Mouse (Mus musculus) retina, postnatal 1 day (tissue): ENCODE results near the gene Gp1bb.
A peak's percentile ranks its signal among the peaks of the same experiment; 100 is the strongest.

Experiments
- DNase-seq: peaks from one replicate; pipeline ENCODE4 v3.0.0-alpha.2; 2012

Gene Gp1bb

DNA sequence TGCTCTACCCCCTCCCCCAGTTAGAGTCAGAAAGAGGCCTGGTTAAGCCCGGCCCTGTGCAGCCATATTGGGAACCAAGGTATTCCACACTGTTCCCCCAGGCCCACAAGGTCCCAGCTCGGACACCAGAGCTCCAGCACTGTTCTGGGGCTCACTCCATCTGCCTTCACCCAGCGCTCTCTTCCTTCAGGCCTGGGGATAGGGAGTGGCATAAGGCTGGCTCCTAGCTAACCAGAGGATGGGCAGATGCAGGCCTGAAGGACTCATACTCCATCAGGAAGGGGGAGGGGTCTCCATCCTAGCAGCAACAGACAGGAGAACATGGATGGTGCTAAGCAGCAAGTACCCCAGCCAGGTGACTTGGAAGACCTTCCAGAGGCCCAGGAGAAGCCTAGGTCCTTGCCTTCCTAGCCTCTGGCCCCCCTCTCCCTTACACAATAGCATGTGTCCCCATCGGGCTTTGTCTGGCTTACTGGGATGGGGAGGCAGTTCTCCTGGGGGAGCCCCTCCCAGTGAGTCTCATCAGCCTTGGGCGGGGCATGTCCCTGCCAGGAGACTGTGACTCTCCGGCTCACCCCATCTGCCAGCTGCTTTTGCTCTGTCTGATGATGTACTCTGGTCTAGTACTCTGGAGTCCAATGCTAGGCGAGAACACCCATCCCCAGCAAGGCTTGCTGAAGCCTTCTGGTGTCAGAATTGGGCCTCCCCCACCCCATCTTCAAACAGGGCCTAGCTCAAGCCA is 6.2 kb upstream of the Gp1bb start:
- DNase-seq: no peak

DNA sequence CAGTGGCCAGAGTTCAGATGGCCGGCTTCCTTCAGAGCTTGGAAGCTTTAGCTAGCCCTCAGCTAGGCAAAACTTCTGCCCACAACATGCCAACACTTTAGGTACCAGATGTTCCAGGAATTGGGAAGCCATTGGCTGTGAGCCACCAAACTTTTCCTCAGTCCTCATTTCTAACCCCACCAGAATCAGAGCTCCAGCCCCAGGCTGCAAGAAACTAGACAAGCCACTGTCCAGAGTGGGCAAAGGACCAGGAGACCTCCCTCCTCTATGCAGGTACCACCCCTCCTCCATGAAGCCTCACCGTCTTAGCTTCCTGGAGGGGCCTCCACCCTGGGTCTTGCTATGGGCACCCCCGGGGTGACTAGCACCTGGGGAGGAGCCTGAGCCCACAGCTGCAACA is 5.0 kb upstream of the Gp1bb start:
- DNase-seq: no peak

DNA sequence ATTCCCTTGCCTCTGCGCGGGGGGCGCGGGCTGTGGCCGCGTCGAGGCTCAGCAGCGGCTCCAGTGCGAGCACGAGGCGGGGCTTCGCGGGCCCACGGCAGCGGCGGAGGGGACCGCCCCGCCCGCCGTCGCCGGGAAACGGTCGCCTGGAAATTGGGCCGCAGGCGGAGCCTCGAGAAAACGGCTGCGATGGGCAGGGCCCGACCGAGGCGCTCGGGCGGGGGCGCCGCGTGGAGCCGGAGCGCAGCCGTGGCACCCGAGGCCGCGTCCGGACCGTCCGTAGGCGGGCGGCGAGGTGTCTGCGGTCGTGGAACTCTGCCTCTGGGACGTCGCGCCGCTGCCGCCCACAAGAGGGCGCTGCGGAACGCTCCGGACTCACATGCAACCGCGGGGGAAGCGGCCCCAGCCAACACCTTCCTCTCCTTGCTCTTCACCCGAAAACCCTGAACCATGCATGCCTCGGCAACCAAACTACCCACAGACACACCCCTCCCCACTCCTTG is 4.2 kb upstream of the Gp1bb start, which contains the start of gene Gm49601:
Gene Gm49601 (minus strand): TSS at position 52 of the 503 bp plus-strand sequence.
- DNase-seq: peak; percentile 91

DNA sequence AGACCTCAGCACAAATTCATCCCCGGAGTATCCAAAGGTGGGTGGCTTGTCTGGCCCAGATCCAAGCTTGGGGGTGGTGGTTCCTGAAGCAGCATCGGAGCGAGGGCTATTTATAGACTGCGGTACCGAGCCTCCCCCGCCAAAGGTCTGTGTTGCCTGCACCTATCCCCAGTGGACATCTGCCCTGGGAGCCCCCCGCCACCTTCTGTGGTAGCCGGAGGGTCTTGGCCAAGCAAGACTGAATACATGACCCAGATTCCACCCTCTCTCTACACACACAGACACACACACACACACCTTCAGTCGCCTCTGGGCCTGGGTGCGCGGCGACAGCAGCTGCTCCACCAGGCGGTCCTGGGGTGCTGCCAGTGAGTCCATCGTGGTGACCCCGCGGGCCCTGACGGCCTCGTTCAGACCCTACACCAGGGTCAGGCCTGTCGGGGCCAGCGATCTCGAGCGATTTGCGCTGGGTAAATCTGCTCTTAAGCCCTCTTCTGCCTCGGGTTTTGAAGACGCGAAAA is 3.6 kb upstream of the Gp1bb start:
- DNase-seq: no peak

DNA sequence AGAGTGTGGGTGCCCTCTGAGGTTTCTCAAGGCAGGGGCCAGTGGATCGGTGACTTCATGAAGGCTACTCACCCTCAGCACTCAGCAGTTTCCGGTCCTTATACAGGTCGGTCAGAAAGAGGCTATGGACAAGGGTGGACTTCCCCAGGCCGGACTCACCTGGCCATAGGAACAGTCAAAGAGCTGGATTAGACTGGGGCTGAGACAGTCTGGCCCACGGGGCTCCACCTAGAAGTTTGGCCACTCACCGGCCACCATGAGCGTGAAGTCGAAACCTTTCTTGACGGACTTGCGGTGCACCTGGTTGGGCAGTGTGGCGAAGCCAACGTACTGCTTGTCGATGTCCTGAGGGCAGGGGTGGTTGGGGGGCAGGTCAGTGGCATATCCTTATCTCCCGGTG is 2.9 kb upstream of the Gp1bb start:
- no peak for DNase-seq

DNA sequence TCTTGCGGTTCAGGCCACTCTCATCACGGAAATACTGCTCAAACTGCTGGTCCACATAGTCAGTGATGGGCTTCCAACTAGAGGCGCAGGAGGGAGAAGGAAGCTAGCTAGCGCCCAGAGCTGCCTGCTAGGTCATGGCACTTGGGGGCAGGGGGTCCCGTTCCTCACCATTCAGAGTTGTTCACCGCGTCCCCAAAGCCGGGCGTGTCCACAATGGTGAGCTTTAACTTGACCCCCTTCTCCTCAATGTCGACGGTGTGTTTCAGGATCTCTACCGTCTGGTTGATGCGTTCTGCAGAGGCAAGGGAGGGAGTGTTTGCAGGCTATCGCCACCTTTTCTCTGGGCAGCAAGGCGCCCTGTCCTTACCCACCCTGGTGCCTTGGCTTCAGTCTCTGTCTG is 2.4 kb upstream of the Gp1bb start:
- no peak for DNase-seq

DNA sequence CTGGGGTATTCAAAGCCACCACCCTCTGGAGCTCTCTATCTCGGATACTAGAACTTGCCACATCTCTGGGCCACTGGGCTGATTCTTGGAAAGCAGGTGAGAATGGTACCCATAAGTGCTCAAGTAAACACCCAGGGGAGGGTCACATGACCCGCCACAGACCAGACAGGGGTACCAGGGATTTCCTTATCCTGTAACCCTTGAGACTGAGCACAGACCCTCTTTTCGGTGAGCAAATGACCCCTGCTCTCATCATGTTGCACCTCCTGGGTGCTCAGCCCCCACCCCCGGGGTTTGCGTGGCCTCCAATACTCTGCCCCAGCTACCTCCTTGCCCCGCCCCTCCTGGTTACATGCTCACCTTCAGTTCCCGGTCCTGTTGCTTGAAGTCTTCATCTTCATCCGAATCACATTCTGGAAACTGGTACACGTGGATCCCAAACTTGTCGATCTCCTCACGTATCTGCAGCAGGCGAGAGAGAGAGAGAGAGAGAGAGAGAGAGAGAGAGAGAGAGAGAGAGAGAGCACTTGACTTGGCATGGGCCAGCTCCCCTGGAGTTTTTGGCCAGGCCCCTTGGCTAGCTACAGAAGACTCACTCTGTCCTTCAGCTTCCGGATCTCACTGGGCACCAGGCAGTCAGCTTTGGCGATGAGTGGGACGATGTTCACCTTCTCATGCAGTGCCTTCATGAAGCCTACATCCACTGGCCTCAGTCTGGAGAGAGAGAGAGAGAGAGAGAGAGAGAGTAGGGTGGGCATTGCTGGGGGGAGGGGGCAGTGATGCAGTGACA is 1.7 kb upstream of the Gp1bb start:
- DNase-seq: no peak

DNA sequence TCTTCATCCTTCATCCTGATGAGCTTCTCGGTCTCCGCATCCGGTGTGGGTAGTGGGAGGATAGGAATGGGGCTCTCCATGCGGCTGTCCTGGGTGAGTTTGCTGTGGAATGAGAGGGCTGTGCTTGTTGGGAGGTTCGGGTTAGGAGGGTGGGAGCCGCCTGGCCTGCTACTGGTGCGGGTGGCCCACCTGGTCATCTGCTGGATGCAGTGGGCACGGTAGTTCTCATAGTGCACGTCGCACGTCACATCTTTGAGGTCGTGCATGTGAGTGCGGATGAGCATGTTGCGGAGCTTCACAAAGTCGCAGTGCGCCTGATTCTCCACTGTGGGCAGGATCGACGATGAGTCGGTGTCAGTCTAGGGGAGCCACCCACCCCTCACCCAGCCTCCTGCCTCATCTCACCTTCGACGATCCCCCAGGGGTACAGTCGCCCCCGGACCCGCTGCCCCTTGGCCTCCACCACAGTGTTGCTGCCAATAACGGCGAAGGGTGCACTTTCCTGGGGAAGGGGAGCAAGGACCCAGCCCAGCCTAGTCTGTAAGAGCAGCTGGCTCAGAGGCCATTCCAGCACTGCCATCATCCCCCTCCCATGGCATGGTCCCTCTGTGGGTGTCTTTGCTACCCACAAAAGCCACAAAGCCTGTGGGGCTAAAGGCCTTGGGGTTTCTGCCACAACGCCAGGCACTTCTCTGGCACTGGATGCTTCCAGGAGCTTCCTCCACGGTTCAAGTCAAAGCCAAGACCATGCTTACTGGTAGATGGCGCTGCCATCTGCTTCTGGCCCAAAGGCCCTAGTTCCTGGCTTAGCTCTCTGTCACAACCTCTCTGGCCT is 930 bp upstream of the Gp1bb start:
- no peak for DNase-seq

DNA sequence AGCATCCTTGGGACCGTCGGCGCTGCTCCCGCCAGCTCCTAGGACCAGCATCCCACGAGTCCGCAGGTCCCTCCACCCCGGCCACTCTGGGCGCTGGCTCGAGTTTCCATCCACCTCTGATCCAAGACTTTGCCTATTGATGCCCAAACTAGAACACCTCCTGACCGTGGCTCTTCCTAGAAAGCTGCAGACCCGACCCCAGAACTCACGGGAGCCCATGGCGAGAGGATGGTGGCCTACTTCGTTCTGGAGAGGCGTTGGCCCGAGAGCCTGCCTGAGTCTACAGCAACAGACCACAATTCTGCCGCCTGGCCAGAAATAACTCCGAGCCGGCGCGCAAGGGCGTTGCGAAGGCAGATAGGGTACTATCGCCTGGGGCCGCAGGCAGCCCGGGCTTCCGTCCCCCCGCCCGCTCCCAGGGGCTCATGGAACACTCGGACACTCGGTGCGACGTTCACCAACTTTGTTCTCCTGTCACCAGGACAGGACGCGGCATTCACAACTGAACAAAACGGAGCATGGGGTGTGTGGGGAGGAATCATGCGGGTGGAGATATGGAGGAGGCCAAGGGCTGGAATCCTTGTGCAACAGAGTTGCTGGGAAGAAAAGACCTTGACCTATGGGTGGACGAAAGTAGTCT is 721 bp downstream of the Gp1bb start:
- peak; percentile 43 for DNase-seq

DNA sequence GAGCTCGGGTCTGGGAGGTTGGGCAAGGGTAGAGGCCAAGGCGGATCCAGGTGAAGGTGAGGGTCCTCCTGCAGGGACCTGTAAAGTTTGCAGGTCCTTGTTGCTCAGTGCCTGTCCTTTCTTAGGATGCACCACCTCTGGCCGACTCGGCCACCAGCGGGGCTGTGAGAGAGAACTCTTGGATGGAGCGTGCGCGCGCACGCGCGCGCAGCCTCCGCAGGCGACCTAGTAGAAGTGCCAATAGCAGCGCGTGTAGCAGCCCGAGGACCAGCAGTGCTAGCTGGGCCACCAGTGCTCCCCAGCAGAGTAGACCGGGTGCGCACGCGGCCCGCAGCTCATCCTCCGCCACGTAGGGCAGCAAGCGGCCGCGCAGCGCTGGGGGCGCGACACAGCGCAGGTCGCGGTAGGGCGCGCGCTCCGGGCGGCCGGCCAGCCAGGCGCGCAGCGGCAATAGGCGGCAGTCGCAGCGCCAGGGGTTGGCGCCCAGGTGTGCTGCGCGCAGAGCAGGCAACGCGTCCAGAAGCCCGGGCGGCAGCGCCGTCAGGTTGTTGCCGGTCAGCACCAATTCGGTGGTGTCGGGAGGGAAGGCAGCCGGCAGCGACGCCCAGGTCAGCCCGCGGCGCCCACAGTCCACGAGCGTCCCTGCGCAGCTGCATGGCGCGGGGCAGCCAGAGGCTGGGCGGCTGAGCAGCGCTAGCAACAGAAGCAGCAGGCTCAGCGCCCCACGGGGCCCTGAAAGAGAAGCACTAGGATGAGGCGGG is 1.4 kb downstream of the Gp1bb start:
- DNase-seq: peak; percentile 79

DNA sequence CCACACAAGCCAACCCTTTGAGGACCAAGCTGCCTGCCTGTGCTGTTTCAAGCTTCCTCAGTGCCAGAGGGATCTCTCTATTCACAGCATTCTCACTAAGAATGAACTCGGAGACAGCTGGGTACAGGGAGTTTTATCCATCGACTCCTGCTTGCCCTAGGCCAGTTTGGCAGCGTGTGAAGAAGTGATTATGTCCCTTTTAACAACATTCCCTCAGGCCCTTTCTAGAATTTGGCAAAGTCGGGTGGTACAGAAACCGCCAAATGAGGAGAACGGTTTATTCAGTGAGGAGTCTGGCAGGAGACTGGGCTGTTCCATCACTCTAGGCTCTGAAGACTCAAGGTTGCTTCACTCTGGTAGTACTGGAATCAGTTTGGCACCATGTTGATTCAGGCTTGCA is 2.0 kb downstream of the Gp1bb start:
- DNase-seq: no peak

DNA sequence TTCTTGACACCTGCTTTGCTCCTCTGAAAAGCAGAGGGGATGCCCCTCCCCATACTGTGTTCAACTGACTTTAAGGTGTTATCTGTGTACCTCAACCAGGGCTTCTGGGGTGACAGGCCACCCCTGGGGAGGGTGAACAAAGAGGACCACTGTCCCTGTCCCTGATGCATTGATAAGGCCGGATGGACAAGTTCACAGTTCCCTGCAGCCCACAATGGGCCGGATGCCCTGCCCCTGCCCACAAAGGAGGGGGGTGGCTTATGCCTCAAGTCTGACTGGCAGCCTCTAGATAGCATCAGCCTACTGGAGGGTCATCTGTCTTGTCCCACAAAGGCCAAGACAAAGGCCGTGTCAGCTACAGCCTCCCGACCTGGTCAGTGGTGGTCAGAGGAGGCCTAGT is 3.1 kb downstream of the Gp1bb start:
- no peak for DNase-seq

DNA sequence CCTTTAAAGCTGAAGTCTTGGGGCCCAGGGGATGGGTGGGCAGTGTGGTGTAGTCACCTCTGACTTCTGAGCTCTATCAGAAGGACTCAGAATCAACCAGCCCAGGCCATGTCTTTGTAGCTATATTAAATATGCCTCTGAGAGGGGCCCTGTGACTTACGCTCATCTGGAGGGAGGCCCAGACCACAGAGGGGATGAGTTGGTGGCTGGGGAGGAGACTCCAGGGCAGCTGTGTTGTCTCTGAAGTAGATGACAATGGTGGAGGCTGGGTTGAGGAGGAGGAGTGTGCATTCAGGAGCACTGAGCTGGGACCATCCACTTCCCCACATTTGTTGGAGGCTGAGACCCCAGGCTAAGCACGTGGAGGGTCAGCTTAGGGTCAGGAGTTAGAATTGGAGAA is 3.9 kb downstream of the Gp1bb start:
- no peak for DNase-seq

DNA sequence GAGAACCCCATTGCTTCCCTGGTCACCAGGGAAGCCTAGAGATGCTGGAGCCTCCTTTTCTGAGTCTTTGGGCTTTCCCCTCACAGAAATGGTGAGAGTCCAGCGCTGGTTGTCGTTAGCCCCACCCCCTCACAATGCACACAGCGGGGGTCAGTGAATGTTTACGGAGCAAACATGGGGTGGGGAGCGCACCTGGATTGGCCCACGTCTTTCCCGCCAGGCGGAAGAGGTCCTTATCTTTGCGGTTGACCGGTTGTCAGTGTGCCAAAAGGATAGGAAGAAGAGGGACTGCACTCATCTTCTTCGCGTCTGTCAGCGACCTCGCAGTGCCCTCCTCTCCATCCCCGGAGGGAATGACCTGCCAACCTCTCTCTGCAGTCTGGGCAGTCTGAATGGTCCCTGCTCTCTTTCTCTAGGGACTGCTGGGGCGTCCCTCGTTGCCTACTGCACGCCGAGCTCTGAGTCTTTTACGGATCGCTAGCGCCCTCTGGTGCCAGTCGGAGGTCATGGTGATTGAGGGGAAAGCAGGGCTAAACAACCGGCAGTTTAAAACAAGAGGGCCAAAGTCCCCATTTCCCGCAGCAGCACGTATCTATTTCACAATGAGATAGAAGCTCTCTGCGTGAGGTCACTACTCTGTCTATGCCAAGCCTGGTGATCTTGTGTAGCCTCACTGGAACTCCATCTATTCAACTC is 4.7 kb downstream of the Gp1bb start:
- DNase-seq: peak; percentile 91

DNA sequence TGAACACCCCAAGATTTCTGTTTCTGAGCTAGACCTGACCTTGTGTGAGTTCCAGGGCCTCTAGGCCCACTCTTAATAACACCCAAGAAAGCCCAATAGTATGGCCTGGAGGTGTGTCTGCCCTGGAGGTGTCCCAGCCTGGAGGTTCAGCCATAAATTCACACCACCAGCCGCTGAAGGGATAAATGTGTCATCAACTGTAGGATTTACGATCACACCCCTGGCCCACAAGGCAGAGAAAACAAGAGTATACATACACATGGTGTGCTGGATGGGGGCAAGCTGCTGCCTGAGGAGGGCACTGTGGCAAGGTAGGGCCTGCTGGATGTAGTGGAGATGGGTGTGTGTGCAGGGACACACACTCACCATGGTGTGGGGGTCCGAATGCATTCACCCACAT is 8.9 kb downstream of the Gp1bb start:
- DNase-seq: no peak

DNA sequence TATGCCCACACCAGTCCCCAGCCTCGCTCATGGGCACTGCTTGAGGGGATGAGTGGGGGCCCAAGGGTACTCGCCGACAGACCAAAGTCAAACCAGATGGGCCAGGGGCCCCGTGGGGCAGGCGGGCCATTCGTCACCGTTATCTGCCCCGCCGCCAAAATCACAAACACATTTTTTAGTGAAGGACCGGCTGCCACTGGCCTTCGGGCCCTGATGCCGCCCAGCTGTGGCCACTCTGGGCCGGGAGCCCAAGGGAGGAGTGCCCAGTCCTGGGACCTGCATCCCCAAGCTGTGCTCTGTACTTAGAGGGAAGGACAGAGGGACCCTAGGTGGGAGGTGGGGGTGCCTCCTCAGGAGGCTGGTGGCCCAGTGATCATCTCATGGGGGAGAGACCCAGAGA is 10.5 kb downstream of the Gp1bb start:
- DNase-seq: no peak

DNA sequence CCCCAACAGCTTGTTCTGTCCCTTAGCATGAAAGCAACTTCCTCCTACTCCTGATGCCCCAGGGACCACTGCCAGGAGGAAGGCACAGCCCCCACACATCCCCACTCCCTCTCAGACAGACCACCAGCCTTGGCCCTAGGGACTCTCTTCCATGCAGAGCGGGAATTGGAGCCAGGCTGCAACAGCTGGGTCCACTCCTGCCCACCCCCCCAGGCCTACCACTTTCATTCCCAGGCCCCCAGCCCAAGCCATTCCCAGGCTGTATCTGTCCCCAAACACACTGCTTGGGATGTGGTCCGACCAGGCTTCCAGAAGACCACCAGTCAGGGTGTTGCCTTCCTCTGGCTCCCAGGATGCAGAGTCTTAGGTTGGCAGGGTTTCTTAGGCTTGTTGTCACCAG is 13.1 kb downstream of the Gp1bb start:
- DNase-seq: no peak

DNA sequence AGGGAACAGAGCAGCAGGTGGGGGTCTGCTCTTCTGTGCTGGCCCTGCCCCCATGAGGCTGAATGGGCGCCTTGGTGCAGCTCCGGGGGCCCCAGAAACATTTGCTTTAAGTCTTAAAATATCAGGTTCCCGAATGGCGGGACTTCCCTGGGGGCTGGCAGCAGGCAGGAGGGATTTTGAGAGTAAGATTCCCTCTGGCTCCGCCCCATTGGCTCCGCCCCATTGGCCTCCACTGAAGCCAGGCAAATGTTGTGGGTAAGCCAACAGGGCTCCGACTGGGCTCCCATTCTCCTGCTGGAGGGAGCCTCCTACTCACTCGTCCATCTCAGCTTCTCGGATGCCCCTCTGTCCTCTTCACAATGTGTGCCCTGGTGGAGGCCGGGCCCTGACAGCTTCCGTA is 14.0 kb downstream of the Gp1bb start:
- DNase-seq: peak; percentile 73

DNA sequence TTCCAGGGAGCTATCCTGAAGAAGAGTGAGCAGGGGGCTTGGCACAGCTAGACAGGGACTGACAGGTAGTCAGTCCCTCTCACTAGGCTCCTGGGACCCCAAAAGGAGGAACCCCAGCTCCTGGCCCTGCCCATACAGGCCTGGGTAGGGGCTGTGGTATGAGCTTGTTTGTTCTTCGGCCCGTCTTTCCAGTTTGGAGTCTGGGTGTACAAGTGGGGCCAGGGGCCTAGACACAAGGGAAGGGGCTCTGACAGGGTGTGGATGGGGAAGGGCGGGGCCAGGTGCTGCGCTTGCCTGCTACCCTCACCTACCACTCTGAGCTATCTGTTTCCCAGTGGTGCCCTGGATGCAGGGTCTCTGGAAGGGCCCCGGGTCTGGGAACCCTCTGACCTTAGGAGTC is 16.5 kb downstream of the Gp1bb start:
- no peak for DNase-seq

DNA sequence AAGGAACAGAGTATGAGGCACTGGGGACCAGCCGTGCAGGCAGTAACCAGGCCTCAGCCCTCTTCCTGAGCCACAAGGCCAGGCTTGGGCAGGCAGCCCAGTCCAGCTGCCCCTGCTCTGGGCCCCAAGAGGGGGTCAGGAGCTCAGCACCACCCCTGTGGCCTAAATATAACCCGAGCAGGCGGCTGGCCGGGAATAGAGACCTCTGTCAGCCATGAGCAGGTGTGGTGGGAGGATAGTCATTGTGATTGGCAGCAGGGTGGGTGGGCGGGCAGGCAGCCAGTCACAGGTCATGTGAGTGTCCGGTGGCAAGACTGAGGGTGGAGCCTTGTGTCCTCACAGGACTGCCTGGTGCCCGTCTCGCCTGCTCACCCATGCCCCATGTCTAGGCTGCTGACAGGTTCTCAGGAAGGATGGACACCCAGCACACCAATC is 17.9 kb downstream of the Gp1bb start:
- peak; percentile 91 for DNase-seq

DNA sequence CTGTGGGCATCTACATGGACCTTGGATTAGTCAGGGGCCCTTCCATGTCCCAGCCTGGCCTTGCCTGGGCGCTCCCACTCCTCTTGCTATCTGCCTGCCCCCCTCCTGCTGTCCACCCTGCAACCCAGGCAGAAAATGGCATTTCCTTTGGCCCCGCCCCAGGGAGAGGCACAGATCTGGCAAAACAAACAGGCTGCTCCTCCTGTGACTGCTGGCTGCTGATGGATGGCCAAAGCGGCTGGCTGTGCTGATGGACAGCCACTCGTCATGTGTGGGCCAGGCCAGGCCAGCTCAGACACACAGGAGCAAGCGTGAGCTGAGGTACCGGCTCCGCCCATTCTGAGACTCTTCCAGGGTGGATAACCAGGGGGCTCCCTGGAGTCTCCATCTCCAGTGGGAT is 20.8 kb downstream of the Gp1bb start:
- no peak for DNase-seq
